Comparison of ENCODE assay signal across 13 mouse cellular contexts in the genomic region with DNA sequence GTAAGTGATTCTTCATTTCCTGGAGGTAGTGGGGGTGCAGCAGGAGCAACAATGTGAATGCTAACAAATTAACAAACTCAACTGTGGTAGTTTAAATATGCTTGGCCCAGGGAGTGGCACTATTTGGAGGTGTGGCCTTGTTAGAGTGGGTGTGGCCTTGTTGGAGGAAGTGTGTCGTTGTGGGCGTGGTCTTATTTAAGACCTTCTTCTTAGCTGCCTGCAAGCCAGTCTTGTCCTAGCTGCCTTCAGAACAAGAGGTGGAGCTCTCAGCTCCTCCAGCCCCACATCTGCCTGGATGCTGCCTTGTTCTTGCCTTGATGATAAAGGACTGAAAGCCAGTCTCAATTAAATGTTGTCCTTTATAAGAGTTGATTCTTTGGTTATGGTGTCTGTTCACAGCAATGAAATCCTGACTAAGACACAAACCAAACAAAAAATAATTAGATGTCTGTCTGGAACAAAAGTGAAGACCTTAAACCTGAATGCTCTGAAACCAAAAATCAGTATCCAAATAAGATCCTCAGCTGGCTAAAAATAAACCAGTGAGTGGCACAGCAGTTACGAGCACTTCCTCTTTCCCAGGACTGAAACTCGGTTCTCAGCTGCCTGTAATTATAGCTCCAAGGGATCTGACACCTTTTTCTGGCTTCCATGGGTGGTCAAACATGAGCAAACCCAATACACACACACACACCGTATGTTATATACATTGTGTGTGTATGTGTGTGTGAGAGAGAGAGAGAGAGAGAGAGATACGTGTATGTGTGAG. TPM values are rescaled to one million over a fixed set of nuclear protein-coding genes. Genes with fewer than 3 reads are reported as not detected.
DNase-seq lines count a peak whose midpoint lies in the region; ATAC-seq and TF ChIP-seq lines count a peak whose summit lies in the region.
"Had no signal": no experiment of that assay in that cellular context is flagged by ENCODE, and none has a peak within 500 bp of the region (broad histone marks: within the 10 kb centered on the region; RNA-seq: fewer than 3 reads in every experiment).

No protein-coding gene starts in this region.

- no peaks in the 10 kb centered on the region for H3K27me3 ChIP-seq in heart, embryonic 12.5 days (replicated peaks)
- no peaks in the 10 kb centered on the region for H3K27me3 ChIP-seq in spleen, adult 2 months (ENCODE audit: control insufficient read depth, insufficient read depth, low read length)
- H3K27me3 ChIP-seq in hindbrain, postnatal 0 days (ENCODE audit: insufficient read depth, low read length) = no peaks in the 10 kb centered on the region

- DNase-seq in heart, adult 9 months (ENCODE audit: low spot score in 2 of 2) = no peak
- no peak for DNase-seq in spleen, adult 2 months (ENCODE audit: low read depth in 1 of 2, low spot score in 2 of 2)
- no peak for DNase-seq in spleen, adult 18-20 months
- DNase-seq in layer of hippocampus, postnatal 36 days = no peak
- DNase-seq in hindbrain, postnatal 0 days (ENCODE audit: low spot score) = no peak
- DNase-seq in urinary bladder, postnatal 4 days (ENCODE audit: low spot score in 2 of 2) = no peak
- DNase-seq: thymus, adult 18-20 months had no signal

- no peak for TF ChIP-seq POLR2A in spleen, adult 2 months (IDR thresholded peaks at IDR 0.05; ENCODE audit: low read depth, low read length)

- no peak for TF ChIP-seq CTCF in spleen, adult 2 months (IDR thresholded peaks at IDR 0.05; ENCODE audit: extremely low read depth, insufficient read depth, insufficient read length, insufficient replicate concordance)
- no peak for TF ChIP-seq CTCF in hindbrain, postnatal 0 days (IDR thresholded peaks at IDR 0.05; ENCODE audit: low read depth)

- no peaks in the 10 kb centered on the region for H3K9me3 ChIP-seq in heart, embryonic 12.5 days (replicated peaks)
- H3K9me3 ChIP-seq in hindbrain, postnatal 0 days (ENCODE audit: low read length) = no peaks in the 10 kb centered on the region

- no peak overlapping the region for H3K9ac ChIP-seq in heart, embryonic 12.5 days
- H3K9ac ChIP-seq in hindbrain, postnatal 0 days (replicated peaks; ENCODE audit: low read length) = no peak overlapping the region

- H3K4me2 ChIP-seq in heart, embryonic 12.5 days = peak overlapping the region; percentile 23; the same call in 1 of the 2 replicates
- no peak overlapping the region for H3K4me2 ChIP-seq in hindbrain, postnatal 0 days (ENCODE audit: low read depth, low read length)

- H3K4me3 ChIP-seq in heart, embryonic 12.5 days = no peak overlapping the region
- H3K4me3 ChIP-seq in spleen, adult 2 months (ENCODE audit: extremely low read depth, insufficient read depth, insufficient read length) = no peak overlapping the region
- H3K4me3 ChIP-seq in hindbrain, postnatal 0 days (ENCODE audit: low read length) = no peak overlapping the region
- H3K4me3 ChIP-seq: myocyte had no signal

- H3K36me3 ChIP-seq in heart, embryonic 12.5 days = no peaks in the 10 kb centered on the region
- H3K36me3 ChIP-seq in spleen, adult 2 months (ENCODE audit: control insufficient read depth, insufficient read depth, low read length) = no peaks in the 10 kb centered on the region
- H3K36me3 ChIP-seq in hindbrain, postnatal 0 days (ENCODE audit: insufficient read depth, low read length) = no peaks in the 10 kb centered on the region

- H3K4me1 ChIP-seq in heart, embryonic 12.5 days (replicated peaks) = peaks cover 10% of the 10 kb centered on the region
- H3K4me1 ChIP-seq in spleen, adult 2 months (ENCODE audit: control insufficient read depth, insufficient read depth, insufficient read length) = no peaks in the 10 kb centered on the region
- H3K4me1 ChIP-seq in hindbrain, postnatal 0 days (ENCODE audit: insufficient read depth, low read length) = no peaks in the 10 kb centered on the region; the same call in 1 of the 2 replicates

- ATAC-seq in heart, embryonic 12.5 days (ENCODE audit: insufficient number of reproducible peaks, low FRiP score) = no peak
- peak; percentile 46 for ATAC-seq in granulocyte monocyte progenitor cell, adult 5-6 weeks (replicated peaks; ENCODE audit: poor library complexity, severe bottlenecking)
- no peak for ATAC-seq in hindbrain, postnatal 0 days
- ATAC-seq: hindbrain, embryonic 16.5 days had no signal

- H3K27ac ChIP-seq in heart, embryonic 12.5 days (ENCODE audit: poor library complexity, severe bottlenecking) = peak overlapping the region; percentile 12
- H3K27ac ChIP-seq in spleen, adult 2 months (ENCODE audit: insufficient read depth, low read length) = peak overlapping the region; percentile 5; the same call in 1 of the 2 replicates
- no peak overlapping the region for H3K27ac ChIP-seq in hindbrain, postnatal 0 days
- H3K27ac ChIP-seq: kidney, postnatal 0 days had no signal

- 56% methylated on average over 6 of the region's 6 CpGs for WGBS in heart, embryonic 12.5 days
- 35% methylated on average over 6 of the region's 6 CpGs for WGBS in spleen, adult 2 months
- 87% methylated on average over 6 of the region's 6 CpGs for WGBS in hindbrain, postnatal 0 days

RNA-seq across cellular contexts. Expression of a gene that starts 4.7 kb away (rescaled TPM):
- 33.9 and 35.3 TPM in 2 replicates for polyA plus RNA-seq in heart, embryonic 12.5 days (2016; fragmentation: Nextera tagmentation; extraction: Ambion mirVana)
- polyA plus RNA-seq in spleen, adult 2 months (2012; rRNA removed) = 27.4 and 33.6 TPM in 2 replicates
- 9.2 and 12.9 TPM in 2 replicates for total RNA-seq in granulocyte monocyte progenitor cell, adult 5-6 weeks (2014; fragmentation: Nextera tagmentation)
- 5.9 and 13.1 TPM in 2 replicates for total RNA-seq in granulocyte monocyte progenitor cell, adult 5-6 weeks (2017)
- total RNA-seq in layer of hippocampus, postnatal 36 days (2021) = 10 to 100 TPM; 28.8 to 33.1 TPM
- 50.5 and 58.8 TPM in 2 replicates for total RNA-seq in hindbrain, postnatal 0 days (2014; rRNA removed)
- polyA plus RNA-seq in hindbrain, postnatal 0 days (2015; fragmentation: Nextera tagmentation; extraction: Ambion mirVana) = 43.1 TPM in 2 replicates

RNA-seq across cellular contexts. Expression of a gene that starts 6.0 kb away (rescaled TPM):
- 9.0 and 11.0 TPM in 2 replicates for polyA plus RNA-seq in heart, embryonic 12.5 days (2016; fragmentation: Nextera tagmentation; extraction: Ambion mirVana)
- 3.4 and 4.4 TPM in 2 replicates for polyA plus RNA-seq in spleen, adult 2 months (2012; rRNA removed)
- 1.6 TPM in 1 of 2 replicates, not detected in the other for total RNA-seq in granulocyte monocyte progenitor cell, adult 5-6 weeks (2014; fragmentation: Nextera tagmentation)
- not detected in 2 replicates for total RNA-seq in granulocyte monocyte progenitor cell, adult 5-6 weeks (2017)
- 10 to 100 TPM; 42.6 TPM for total RNA-seq in layer of hippocampus, postnatal 36 days (2021)
- 22.8 and 33.9 TPM in 2 replicates for total RNA-seq in hindbrain, postnatal 0 days (2014; rRNA removed)
- 26.2 and 29.7 TPM in 2 replicates for polyA plus RNA-seq in hindbrain, postnatal 0 days (2015; fragmentation: Nextera tagmentation; extraction: Ambion mirVana)

RNA-seq across cellular contexts. Expression of a gene that starts 13.7 kb away (rescaled TPM):
- 72.4 and 76.0 TPM in 2 replicates for polyA plus RNA-seq in heart, embryonic 12.5 days (2016; fragmentation: Nextera tagmentation; extraction: Ambion mirVana)
- polyA plus RNA-seq in spleen, adult 2 months (2012; rRNA removed) = 22.2 and 31.2 TPM in 2 replicates
- total RNA-seq in granulocyte monocyte progenitor cell, adult 5-6 weeks (2014; fragmentation: Nextera tagmentation) = not detected in 2 replicates
- total RNA-seq in granulocyte monocyte progenitor cell, adult 5-6 weeks (2017) = not detected in 2 replicates
- total RNA-seq in layer of hippocampus, postnatal 36 days (2021) = 1 to 10 TPM; 4.6 to 5.4 TPM
- 42.1 and 68.1 TPM in 2 replicates for total RNA-seq in hindbrain, postnatal 0 days (2014; rRNA removed)
- 38.7 and 43.3 TPM in 2 replicates for polyA plus RNA-seq in hindbrain, postnatal 0 days (2015; fragmentation: Nextera tagmentation; extraction: Ambion mirVana)

RNA-seq across cellular contexts. Expression of a gene that starts 45.0 kb away (rescaled TPM):
- 0.17 and 0.42 TPM in 2 replicates for polyA plus RNA-seq in heart, embryonic 12.5 days (2016; fragmentation: Nextera tagmentation; extraction: Ambion mirVana)
- not detected in 2 replicates for polyA plus RNA-seq in spleen, adult 2 months (2012; rRNA removed)
- not detected in 2 replicates for total RNA-seq in granulocyte monocyte progenitor cell, adult 5-6 weeks (2014; fragmentation: Nextera tagmentation)
- total RNA-seq in granulocyte monocyte progenitor cell, adult 5-6 weeks (2017) = not detected in 2 replicates
- total RNA-seq in layer of hippocampus, postnatal 36 days (2021) = 100 to 1,000 TPM; 542 to 544 TPM
- 74.3 and 74.9 TPM in 2 replicates for total RNA-seq in hindbrain, postnatal 0 days (2014; rRNA removed)
- 22.0 and 23.8 TPM in 2 replicates for polyA plus RNA-seq in hindbrain, postnatal 0 days (2015; fragmentation: Nextera tagmentation; extraction: Ambion mirVana)
- total RNA-seq: gastrocnemius, adult 18-20 months had no signal
- polyA plus RNA-seq: myocyte had no signal
